Comparison of ENCODE assay signal across 26 mouse cellular contexts in the genomic region with DNA sequence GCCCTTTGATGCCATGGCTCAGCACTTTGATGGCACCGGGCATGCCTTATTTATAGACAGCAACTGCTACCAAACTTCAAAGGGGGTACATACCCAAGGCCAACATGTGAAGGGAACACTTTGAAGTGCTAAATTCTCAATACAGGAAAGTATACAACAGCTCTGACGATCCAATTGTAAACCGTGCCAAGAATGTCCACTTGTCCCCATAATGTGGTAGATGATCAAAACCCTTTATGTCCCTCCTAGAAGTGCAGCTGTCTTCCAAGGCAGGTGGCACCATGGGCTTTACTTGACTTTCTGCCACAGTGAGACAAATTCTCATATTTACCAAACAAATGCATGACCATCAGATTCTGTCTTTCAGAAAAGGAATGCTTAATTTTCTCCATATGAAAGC. TPM values are rescaled to one million over a fixed set of nuclear protein-coding genes. Genes with fewer than 3 reads are reported as not detected.
DNase-seq lines count a peak whose midpoint lies in the region; ATAC-seq and TF ChIP-seq lines count a peak whose summit lies in the region.
"Had no signal": no experiment of that assay in that cellular context is flagged by ENCODE, and none has a peak within 500 bp of the region (broad histone marks: within the 10 kb centered on the region; RNA-seq: fewer than 3 reads in every experiment).

No protein-coding gene starts in this region.

- ATAC-seq in limb, embryonic 14.5 days (ENCODE audit: low FRiP score, low read depth), result peak; percentile 72
- no peak for ATAC-seq in midbrain, embryonic 14.5 days (ENCODE audit: low FRiP score, low TSS enrichment)
- ATAC-seq: forebrain, embryonic 15.5 days; hindbrain, embryonic 16.5 days; intestine, embryonic 15.5 days had no signal

- H3K4me2 ChIP-seq in limb, embryonic 14.5 days (replicated peaks; ENCODE audit: low read depth, low read length, severe bottlenecking), result no peak overlapping the region
- no peak overlapping the region for H3K4me2 ChIP-seq in midbrain, embryonic 14.5 days (ENCODE audit: low read length)
- H3K4me2 ChIP-seq: embryonic facial prominence, embryonic 12.5 days; forebrain, embryonic 12.5 days; forebrain, embryonic 15.5 days; heart, embryonic 12.5 days; heart, embryonic 15.5 days; hindbrain, embryonic 13.5 days; intestine, embryonic 15.5 days had no signal

- no peak overlapping the region for H3K4me3 ChIP-seq in limb, embryonic 14.5 days (replicated peaks; ENCODE audit: low read length)
- H3K4me3 ChIP-seq in midbrain, embryonic 14.5 days (replicated peaks; ENCODE audit: low read depth, low read length), result no peak overlapping the region
- H3K4me3 ChIP-seq: embryonic facial prominence, embryonic 12.5 days; erythroblast, embryonic 14.5 days; forebrain, embryonic 12.5 days; forebrain, embryonic 15.5 days; heart, embryonic 12.5 days; heart, embryonic 15.5 days; hindbrain, embryonic 10.5 days; hindbrain, embryonic 13.5 days; intestine, embryonic 15.5 days had no signal

- 88% methylated on average over 3 of the region's 3 CpGs for WGBS in limb, embryonic 14.5 days
- 89% methylated on average over 3 of the region's 3 CpGs for WGBS in midbrain, embryonic 14.5 days

- H3K9ac ChIP-seq in limb, embryonic 14.5 days (ENCODE audit: low read depth, low read length, severe bottlenecking), result no peak overlapping the region
- H3K9ac ChIP-seq in midbrain, embryonic 14.5 days (replicated peaks; ENCODE audit: low read length), result no peak overlapping the region
- H3K9ac ChIP-seq: embryonic facial prominence, embryonic 12.5 days; forebrain, embryonic 12.5 days; forebrain, embryonic 15.5 days; heart, embryonic 12.5 days; heart, embryonic 15.5 days; hindbrain, embryonic 13.5 days; intestine, embryonic 15.5 days had no signal

- H3K27me3 ChIP-seq in limb, embryonic 14.5 days (ENCODE audit: control insufficient read depth, insufficient read depth, low read length), result no peaks in the 10 kb centered on the region
- no peaks in the 10 kb centered on the region for H3K27me3 ChIP-seq in midbrain, embryonic 14.5 days (ENCODE audit: control insufficient read depth, insufficient read depth, low read length)
- H3K27me3 ChIP-seq: embryonic facial prominence, embryonic 12.5 days; forebrain, embryonic 12.5 days; forebrain, embryonic 15.5 days; heart, embryonic 12.5 days; heart, embryonic 15.5 days; hindbrain, embryonic 13.5 days; intestine, embryonic 15.5 days had no signal

- DNase-seq in adrenal gland, adult (ENCODE audit: inconsistent age in 2 of 2, low spot score in 1 of 2), result peak; percentile 6 to 31
- DNase-seq in adrenal gland, postnatal 25 days, result no peak
- peak; percentile 30 for DNase-seq in adrenal gland, postnatal 14 days
- DNase-seq in adrenal gland, adult 18-20 months (ENCODE audit: low spot score in 2 of 2), result no peak
- peak; percentile 4 for DNase-seq in 3134 (ENCODE audit: extremely low read depth, insufficient read length, low spot score)
- peak; percentile 56 for DNase-seq in limb, embryonic 14.5 days (ENCODE audit: low spot score)
- no peak for DNase-seq in midbrain, embryonic 14.5 days
- DNase-seq in cerebellum, postnatal 10 days, result no peak
- DNase-seq: cerebellum, adult 11-12 months; cerebellum, adult 8-10 months; cerebellum, postnatal 14 days; gastrocnemius, postnatal 25 days; heart, adult 18-20 months; heart, postnatal 10 days; heart, postnatal 36 days; kidney, adult 11 months had no signal

- no peaks in the 10 kb centered on the region for H3K4me1 ChIP-seq in limb, embryonic 14.5 days (ENCODE audit: control insufficient read depth, insufficient read depth, low read length)
- H3K4me1 ChIP-seq in midbrain, embryonic 14.5 days (ENCODE audit: control insufficient read depth, insufficient read depth, low read length), result no peaks in the 10 kb centered on the region
- H3K4me1 ChIP-seq: embryonic facial prominence, embryonic 12.5 days; forebrain, embryonic 12.5 days; forebrain, embryonic 15.5 days; heart, embryonic 12.5 days; heart, embryonic 15.5 days; hindbrain, embryonic 10.5 days; hindbrain, embryonic 13.5 days; intestine, embryonic 15.5 days had no signal

- H3K27ac ChIP-seq in limb, embryonic 14.5 days (replicated peaks; ENCODE audit: low read depth, low read length), result no peak overlapping the region
- H3K27ac ChIP-seq in midbrain, embryonic 14.5 days (replicated peaks; ENCODE audit: low read depth, low read length), result no peak overlapping the region
- H3K27ac ChIP-seq: embryonic facial prominence, embryonic 12.5 days; forebrain, embryonic 12.5 days; forebrain, embryonic 15.5 days; heart, embryonic 15.5 days; hindbrain, embryonic 10.5 days; hindbrain, embryonic 13.5 days; intestine, embryonic 15.5 days had no signal

- no peaks in the 10 kb centered on the region for H3K36me3 ChIP-seq in limb, embryonic 14.5 days (ENCODE audit: control insufficient read depth, insufficient read depth, low read length)
- no peaks in the 10 kb centered on the region for H3K36me3 ChIP-seq in midbrain, embryonic 14.5 days (ENCODE audit: control insufficient read depth, insufficient read depth, low read length)
- H3K36me3 ChIP-seq: embryonic facial prominence, embryonic 12.5 days; forebrain, embryonic 12.5 days; forebrain, embryonic 15.5 days; heart, embryonic 12.5 days; heart, embryonic 15.5 days; hindbrain, embryonic 10.5 days; hindbrain, embryonic 13.5 days; intestine, embryonic 15.5 days had no signal

- H3K9me3 ChIP-seq in limb, embryonic 14.5 days (ENCODE audit: control insufficient read depth, low read length), result no peaks in the 10 kb centered on the region
- H3K9me3 ChIP-seq in midbrain, embryonic 14.5 days (ENCODE audit: control insufficient read depth, low read length), result no peaks in the 10 kb centered on the region
- H3K9me3 ChIP-seq: embryonic facial prominence, embryonic 12.5 days; forebrain, embryonic 12.5 days; forebrain, embryonic 15.5 days; heart, embryonic 12.5 days; heart, embryonic 15.5 days; hindbrain, embryonic 10.5 days; hindbrain, embryonic 13.5 days; intestine, embryonic 15.5 days had no signal

- TF ChIP-seq POLR2A in limb, embryonic 14.5 days (IDR thresholded peaks at IDR 0.05; ENCODE audit: borderline replicate concordance, extremely low read depth, insufficient read depth, insufficient read length), result no peak

RNA-seq across cellular contexts. Expression of a gene that starts 6.7 kb away (rescaled TPM):
- total RNA-seq in adrenal gland, postnatal 25 days (2021), result 0.03 and 0.10 TPM in 2 replicates
- total RNA-seq in adrenal gland, postnatal 14 days (2021), result 0.04 and 0.78 TPM in 2 replicates
- total RNA-seq in adrenal gland, adult 18-20 months (2021), result under 1 TPM in 1 of 2 experiments, not detected in 1; 0.03 TPM
- 0.24 and 0.25 TPM in 2 replicates for polyA plus RNA-seq in limb, embryonic 14.5 days (2012; rRNA removed)
- 0.12 and 0.32 TPM in 2 replicates for polyA plus RNA-seq in limb, embryonic 14.5 days (2014; fragmentation: Nextera tagmentation; extraction: Ambion mirVana)
- 0.03 and 0.05 TPM in 2 replicates for polyA plus RNA-seq in midbrain, embryonic 14.5 days (2014; fragmentation: Nextera tagmentation; extraction: Ambion mirVana)
- total RNA-seq: heart, adult 18-20 months; heart, postnatal 10 days; heart, postnatal 36 days had no signal
- polyA plus RNA-seq: embryonic facial prominence, embryonic 12.5 days; erythroblast, embryonic 14.5 days; heart, embryonic 12.5 days; heart, embryonic 15.5 days; hindbrain, embryonic 10.5 days; hindbrain, embryonic 13.5 days had no signal

Comparison
In these comparisons a context has a peak if more than half of its experiments do, and no peak if none do; other contexts are left out.
1. DNase-seq: peak in adrenal gland, adult (2 of 2), adrenal gland, postnatal 14 days (single experiment), 3134 (single experiment) and limb, embryonic 14.5 days (single experiment); none in adrenal gland, postnatal 25 days (single experiment), adrenal gland, adult 18-20 months (0 of 2), midbrain, embryonic 14.5 days (single experiment) and cerebellum, postnatal 10 days (0 of 2).